Mouse (Mus musculus): Measurements from ENCODE around the gene Bik.

GRCm38 (mm10) chr15:83570641-83571040 is 44.0 kb downstream of the Bik start:
- TF ChIP-seq POLR2A (IDR thresholded peaks at IDR 0.05; ENCODE audit: low read depth, low read length) (no peak), CTCF (IDR thresholded peaks at IDR 0.05; ENCODE audit: extremely low read depth, insufficient read length, insufficient replicate concordance, low read depth, low read length) (no peak)

All from small intestine, adult 2 months (tissue).